Mouse (Mus musculus) ES-Bruce4 (cell line): Measurements from ENCODE around the gene 6430548M08Rik.

Experiments
- CTCF ChIP-seq: IDR thresholded peaks from one replicate; pipeline ENCODE4 v1.8.1; 2011; ENCODE audit warnings: low read depth, low read length
- EP300 ChIP-seq: IDR thresholded peaks from 2 replicates; pipeline ENCODE4 v1.6.1; 2011; ENCODE audit warnings: low read depth, low read length; ENCODE audit not compliant: insufficient read depth
- POLR2A ChIP-seq: IDR thresholded peaks from one replicate; pipeline ENCODE4 v1.8.1; 2011; ENCODE audit warnings: low read length; ENCODE audit not compliant: insufficient read depth

DNA sequence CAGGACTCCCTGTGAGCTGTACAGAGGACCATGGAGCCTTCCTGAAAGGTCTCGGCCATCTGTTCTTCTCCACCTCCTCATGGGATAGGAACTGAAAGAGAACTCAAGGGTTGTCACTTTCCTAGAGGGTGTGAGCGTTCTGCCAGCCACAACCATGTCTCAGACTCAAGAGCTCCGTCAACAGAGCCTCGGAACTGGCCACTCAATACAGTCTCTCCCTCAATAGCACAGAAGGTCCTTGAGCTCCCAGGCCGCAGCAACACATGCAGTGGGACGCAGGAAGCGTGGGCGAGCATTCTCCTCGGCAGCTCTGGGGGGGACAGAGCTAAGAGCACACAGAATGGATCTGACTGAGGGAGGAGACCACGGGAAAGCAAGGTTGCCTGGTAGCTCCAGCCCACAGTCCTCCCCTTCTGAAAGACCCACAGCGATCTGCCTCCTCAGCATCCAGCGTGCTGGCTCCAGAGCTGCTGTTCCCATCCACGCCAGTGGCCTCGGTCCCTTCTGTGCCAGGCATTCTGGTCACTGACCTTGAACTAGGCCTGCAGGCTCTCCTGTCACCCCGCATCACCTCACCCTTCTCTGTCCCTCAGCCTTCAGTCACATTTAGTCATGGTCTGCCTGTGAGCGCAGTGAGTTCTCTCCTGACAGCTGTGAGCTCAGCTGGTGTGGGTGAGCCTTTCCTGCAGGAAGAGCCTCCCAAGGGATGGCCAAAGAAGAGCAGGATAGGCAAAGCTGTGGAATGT, 47.9 kb downstream of the 6430548M08Rik start:
- no peak for TF ChIP-seq POLR2A
- no peak for TF ChIP-seq EP300
- TF ChIP-seq CTCF = no peak
